Mouse (Mus musculus) small intestine, adult 2 months (tissue): ENCODE results near the gene Selenos.

Source experiments
- CTCF ChIP-seq: fragments of 200-500 bp; IDR thresholded peaks from 2 replicates; pipeline ENCODE4 v1.5.1; 2012; ENCODE audit warnings: low read depth, mild to moderate bottlenecking, control low read depth, inconsistent platforms, low read length, moderate library complexity, mixed read lengths; ENCODE audit not compliant: insufficient replicate concordance, insufficient read length; ENCODE audit errors: extremely low read depth
- POLR2A ChIP-seq: fragments of 200-500 bp; IDR thresholded peaks from 2 replicates; pipeline ENCODE4 v1.6.1; 2012; ENCODE audit warnings: low read depth, mild to moderate bottlenecking, control low read depth, inconsistent platforms, low read length, moderate library complexity

DNA sequence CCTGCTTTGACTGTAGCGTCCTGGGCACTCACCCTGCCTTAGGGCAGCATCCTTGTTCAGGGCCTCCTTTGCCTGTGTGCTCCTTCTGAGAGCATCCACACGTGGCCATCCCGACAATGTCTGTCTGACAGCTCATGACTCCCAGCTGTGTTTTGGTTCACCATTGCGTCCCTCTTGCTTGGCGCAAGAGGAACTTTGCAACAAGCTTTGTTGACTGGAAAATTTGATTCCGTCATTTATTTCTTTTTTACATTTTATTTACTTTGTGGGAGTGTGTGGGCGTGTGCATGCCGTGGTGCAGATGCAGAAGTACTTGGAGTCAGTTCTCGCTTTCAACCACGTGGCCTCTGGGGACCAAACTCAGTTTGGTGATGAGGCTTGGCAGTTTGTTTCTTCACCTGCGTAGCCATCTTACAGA, 45.1 kb downstream of the Selenos start:
- no peak for TF ChIP-seq CTCF
- no peak for TF ChIP-seq POLR2A
